Mouse (Mus musculus) limb, embryonic 15.5 days (tissue): ENCODE data around the gene Timmdc1. TPM values are rescaled to one million over a fixed set of nuclear protein-coding genes. Genes with fewer than 3 reads are reported as not detected.

Experiments
- ATAC-seq: fragments of 200-750 bp; cut with Nextera tagmentation; 2 replicates; pipeline ENCODE4 v1.8.0; 2017; ENCODE audit warnings: low read depth, moderate TSS enrichment; ENCODE audit not compliant: insufficient number of reproducible peaks, low FRiP score, low TSS enrichment
- H3K27ac ChIP-seq: fragments of 300-500 bp; sonication (generic); 2 replicates; pipeline ENCODE4 v1.5.1; 2015; ENCODE audit warnings: moderate library complexity, mild to moderate bottlenecking, inconsistent platforms
- H3K27me3 ChIP-seq: fragments of 300-500 bp; sonication (generic); 2 replicates; pipeline ENCODE4 v1.6.1; 2015; ENCODE audit warnings: inconsistent platforms
- H3K36me3 ChIP-seq: fragments of 300-500 bp; sonication (generic); 2 replicates; pipeline ENCODE4 v1.6.1; 2015; ENCODE audit warnings: inconsistent platforms
- H3K4me1 ChIP-seq: fragments of 300-500 bp; sonication (generic); 2 replicates; pipeline ENCODE4 v1.6.1; 2015; ENCODE audit warnings: inconsistent platforms
- H3K4me2 ChIP-seq: fragments of 300-500 bp; sonication (generic); 2 replicates; pipeline ENCODE4 v1.6.1; 2015; ENCODE audit warnings: mild to moderate bottlenecking, inconsistent platforms
- H3K4me3 ChIP-seq: fragments of 300-500 bp; sonication (generic); 2 replicates; pipeline ENCODE4 v1.5.1; 2015; ENCODE audit warnings: mild to moderate bottlenecking, inconsistent platforms
- H3K9ac ChIP-seq: fragments of 300-500 bp; sonication (generic); 2 replicates; pipeline ENCODE4 v1.6.1; 2015; ENCODE audit warnings: inconsistent platforms
- H3K9me3 ChIP-seq: fragments of 300-500 bp; sonication (generic); 2 replicates; pipeline ENCODE4 v1.6.1; 2016; ENCODE audit warnings: inconsistent platforms
- WGBS: fragments of 180-500 bp; shearing (Covaris S2); methylation state at CpG from one replicate; pipeline ENCODE4 v1.1.7; 2015; 5-methylcytosine and 5-hydroxymethylcytosine counted together
- polyA plus RNA-seq: library from polyadenylated mRNA; unstranded; fragments of >200 nt; fragmentation: Nextera tagmentation; extraction: Ambion mirVana; gene quantifications from 2 replicates; pipeline ENCODE4 v1.2.1, GENCODE M21; 2015

Timmdc1 gene
- polyA plus RNA-seq, 1 experiment from 2014 or later: 26.6 TPM

- Histone ChIP-seq H3K9me3 (no peaks in the 10 kb centered on the region), H3K4me3 (no peak overlapping the region), H3K27ac (no peak overlapping the region), H3K4me1 (no peaks in the 10 kb centered on the region), H3K36me3 (peaks cover 74% of the 10 kb centered on the region), H3K9ac (no peak overlapping the region), H3K4me2 (no peak overlapping the region), H3K27me3 (no peaks in the 10 kb centered on the region)
- 88% methylated on average over 12 of the region's 13 CpGs for WGBS
- no peak for ATAC-seq
These were observed 16.4 kb upstream of the Timmdc1 start for GRCm38 (mm10) chr16:38538716-38539380.

- peaks cover 72% of the 10 kb centered on the region for H3K36me3 ChIP-seq
- WGBS: 43% methylated on average over 8 of the region's 8 CpGs
- H3K27me3 ChIP-seq: no peaks in the 10 kb centered on the region
- H3K27ac ChIP-seq: no peak overlapping the region
- H3K4me3 ChIP-seq: no peak overlapping the region
- H3K4me1 ChIP-seq: no peaks in the 10 kb centered on the region
- H3K4me2 ChIP-seq: no peak overlapping the region
- H3K9me3 ChIP-seq: no peaks in the 10 kb centered on the region
- no peak for ATAC-seq
- no peak overlapping the region for H3K9ac ChIP-seq
These were observed 14.2 kb upstream of the Timmdc1 start for GRCm38 (mm10) chr16:38536544-38537146.

GRCm38 (mm10) chr16:38526264-38526663, 3.8 kb upstream of the Timmdc1 start:
- Histone ChIP-seq H3K4me1 (peaks cover 9% of the 10 kb centered on the region), H3K36me3 (peaks cover 56% of the 10 kb centered on the region), H3K27me3 (no peaks in the 10 kb centered on the region), H3K4me2 (no peak overlapping the region), H3K27ac (no peak overlapping the region), H3K4me3 (no peak overlapping the region), H3K9me3 (no peaks in the 10 kb centered on the region), H3K9ac (no peak overlapping the region)
- no peak for ATAC-seq
- 85% methylated on average over 6 of the region's 6 CpGs for WGBS

- Histone ChIP-seq H3K27me3 (no peaks in the 10 kb centered on the region), H3K4me1 (peaks cover 9% of the 10 kb centered on the region), H3K9ac (peak overlapping the region; percentile 2; the same call in 1 of the 2 replicates), H3K27ac (no peak overlapping the region), H3K36me3 (peaks cover 31% of the 10 kb centered on the region), H3K4me2 (peak overlapping the region; percentile 52), H3K9me3 (no peaks in the 10 kb centered on the region), H3K4me3 (peak overlapping the region; percentile 96)
- 29% methylated on average over 8 of the region's 8 CpGs for WGBS
- no peak for ATAC-seq
These were observed 1.1 kb downstream of the Timmdc1 start for GRCm38 (mm10) chr16:38521211-38521987.

DNA sequence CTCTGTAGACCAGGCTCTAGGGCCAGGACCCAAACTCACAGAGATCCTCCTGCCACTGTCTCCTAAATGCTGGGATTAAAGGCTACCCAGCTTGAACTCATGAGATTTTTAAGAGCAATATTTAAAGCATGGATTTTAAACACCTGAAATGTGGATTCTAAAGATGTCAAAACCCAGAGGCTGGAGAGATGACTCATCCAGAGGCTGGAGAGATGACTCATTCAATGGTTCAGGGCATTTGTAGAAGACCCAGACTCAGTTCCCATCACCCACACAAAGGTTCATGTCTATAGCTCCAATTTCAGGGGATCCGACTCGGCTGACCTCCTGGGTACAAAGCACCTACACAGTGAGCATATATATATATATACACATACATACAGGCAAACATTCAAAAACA, 3.3 kb downstream of the Timmdc1 start:
- Histone ChIP-seq H3K36me3 (peaks cover 22% of the 10 kb centered on the region), H3K4me2 (no peak overlapping the region), H3K27ac (no peak overlapping the region), H3K9me3 (no peaks in the 10 kb centered on the region), H3K27me3 (no peaks in the 10 kb centered on the region), H3K4me3 (no peak overlapping the region), H3K4me1 (peaks cover 9% of the 10 kb centered on the region), H3K9ac (no peak overlapping the region)
- 89% methylated on average over 2 of the region's 2 CpGs for WGBS
- ATAC-seq: no peak

DNA sequence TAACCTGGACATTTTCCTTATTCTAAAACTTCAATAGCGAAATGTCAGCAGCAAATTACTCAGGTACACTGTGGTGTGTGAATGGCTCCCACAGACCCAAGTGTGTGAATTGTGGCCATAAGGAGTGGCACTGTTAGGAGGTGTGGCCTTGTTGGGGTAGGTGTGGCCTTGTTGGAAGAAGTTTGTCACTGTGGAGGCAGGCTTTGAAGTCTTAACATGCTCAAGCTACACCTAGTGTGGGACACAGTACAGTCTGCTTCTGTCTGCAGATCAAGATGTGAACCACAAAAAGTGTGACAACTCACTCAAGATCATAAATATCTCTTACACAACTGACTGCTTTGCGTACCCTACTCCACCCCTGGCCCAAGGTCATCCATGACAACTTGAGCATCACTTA, 11.6 kb downstream of the Timmdc1 start:
- no peak overlapping the region for H3K27ac ChIP-seq
- H3K9me3 ChIP-seq: no peaks in the 10 kb centered on the region
- peaks cover 41% of the 10 kb centered on the region for H3K36me3 ChIP-seq
- no peaks in the 10 kb centered on the region for H3K4me1 ChIP-seq
- no peaks in the 10 kb centered on the region for H3K27me3 ChIP-seq
- ATAC-seq: no peak
- H3K4me3 ChIP-seq: no peak overlapping the region
- H3K4me2 ChIP-seq: no peak overlapping the region
- H3K9ac ChIP-seq: no peak overlapping the region
- 97% methylated on average over 2 of the region's 2 CpGs for WGBS

DNA sequence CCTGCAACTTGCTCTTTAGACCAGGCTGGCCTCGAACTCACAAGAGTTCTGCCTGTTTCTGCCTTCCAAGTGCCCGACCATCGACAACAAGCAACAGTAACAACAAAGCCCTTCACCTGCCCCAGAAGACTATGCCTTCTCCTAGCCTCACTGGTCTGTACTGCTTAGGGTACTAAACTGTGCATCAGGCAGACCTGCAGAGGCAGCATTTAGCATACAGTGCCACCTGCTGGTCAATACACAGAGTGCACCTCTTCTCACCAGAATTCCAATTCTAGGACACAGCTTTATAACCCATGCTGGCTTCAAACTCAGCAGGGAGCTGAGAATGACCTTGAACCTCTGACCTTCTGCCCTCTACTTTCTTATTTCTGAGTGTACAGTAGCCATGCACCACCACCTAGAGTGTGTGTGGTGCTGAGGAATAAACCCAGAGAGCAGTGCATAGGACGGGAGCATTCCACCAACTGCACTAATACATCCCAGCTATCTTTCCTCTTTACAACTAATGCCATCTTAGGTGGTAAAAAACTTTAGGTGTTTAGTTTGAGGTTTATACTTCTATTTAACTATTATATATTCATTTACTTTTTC, 16.3 kb downstream of the Timmdc1 start:
- H3K9me3 ChIP-seq: no peaks in the 10 kb centered on the region
- H3K36me3 ChIP-seq: peaks cover 57% of the 10 kb centered on the region
- no peak overlapping the region for H3K9ac ChIP-seq
- H3K4me3 ChIP-seq: no peak overlapping the region
- H3K27ac ChIP-seq: no peak overlapping the region
- H3K4me2 ChIP-seq: no peak overlapping the region
- 75% methylated on average over 4 of the region's 4 CpGs for WGBS
- no peaks in the 10 kb centered on the region for H3K27me3 ChIP-seq
- H3K4me1 ChIP-seq: no peaks in the 10 kb centered on the region
- ATAC-seq: 0 out of 2 replicates have a peak, but pooled peaks have one; percentile 61

- Histone ChIP-seq H3K27me3 (no peaks in the 10 kb centered on the region), H3K36me3 (peaks cover 60% of the 10 kb centered on the region), H3K9me3 (no peaks in the 10 kb centered on the region), H3K27ac (no peak overlapping the region), H3K9ac (no peak overlapping the region), H3K4me1 (no peaks in the 10 kb centered on the region), H3K4me2 (no peak overlapping the region), H3K4me3 (no peak overlapping the region)
- no peak for ATAC-seq
- WGBS: 92% methylated on average over 4 of the region's 4 CpGs
These were observed 18.9 kb downstream of the Timmdc1 start for GRCm38 (mm10) chr16:38503528-38503927.

DNA sequence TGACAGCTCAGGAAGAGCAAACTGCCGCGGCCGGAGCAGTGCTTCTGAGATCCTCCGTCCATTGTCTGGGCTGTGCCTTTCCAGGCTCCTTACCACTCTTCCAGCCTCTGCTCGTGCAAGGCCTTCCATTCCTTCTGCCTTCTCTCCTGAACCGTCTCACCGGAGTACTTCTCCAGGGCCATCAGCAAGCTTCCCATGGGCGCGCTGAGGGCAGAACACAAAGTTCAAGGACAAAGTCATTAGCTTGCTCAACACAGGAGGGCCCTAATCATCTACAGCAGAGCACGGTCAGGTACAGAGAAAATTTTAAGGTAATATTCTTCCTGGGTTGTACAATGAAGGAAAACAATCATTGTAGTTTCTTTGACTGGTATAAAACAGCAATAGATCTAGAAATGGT, 20.0 kb downstream of the Timmdc1 start:
- ATAC-seq: no peak
- Histone ChIP-seq H3K36me3 (peaks cover 61% of the 10 kb centered on the region), H3K4me1 (no peaks in the 10 kb centered on the region), H3K9me3 (no peaks in the 10 kb centered on the region), H3K4me2 (no peak overlapping the region), H3K27me3 (no peaks in the 10 kb centered on the region), H3K9ac (no peak overlapping the region), H3K27ac (no peak overlapping the region), H3K4me3 (no peak overlapping the region)
- WGBS: 90% methylated on average over 10 of the region's 10 CpGs

DNA sequence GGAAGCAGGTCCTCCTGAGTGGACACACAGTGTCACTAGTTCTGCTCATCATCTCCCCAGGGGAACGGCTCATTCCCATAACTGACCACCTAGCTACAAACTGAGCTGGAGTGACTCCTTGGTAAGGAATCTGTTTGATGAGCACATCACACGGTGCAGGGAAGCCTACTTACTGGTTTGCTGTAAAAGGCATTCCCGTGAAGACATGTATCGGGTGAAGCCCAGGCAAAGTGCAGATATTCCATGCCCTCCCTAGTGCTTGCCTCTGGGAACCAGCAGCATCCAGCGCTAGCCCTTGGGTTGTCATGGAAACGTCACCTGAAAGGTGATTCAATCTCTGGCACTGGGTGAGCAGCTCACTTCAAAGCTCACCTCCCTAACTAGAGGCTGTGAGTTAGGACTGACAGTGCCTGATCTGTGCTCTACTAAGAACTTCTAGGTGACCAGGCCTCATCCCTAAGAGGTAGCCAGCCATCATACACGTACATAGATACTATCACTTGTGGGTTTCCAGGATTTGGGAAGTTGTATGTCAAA, 25.8 kb downstream of the Timmdc1 start:
- H3K4me1 ChIP-seq: no peaks in the 10 kb centered on the region
- no peaks in the 10 kb centered on the region for H3K9me3 ChIP-seq
- H3K4me2 ChIP-seq: no peak overlapping the region
- no peak overlapping the region for H3K4me3 ChIP-seq
- WGBS: 79% methylated on average over 7 of the region's 7 CpGs
- H3K27ac ChIP-seq: no peak overlapping the region
- H3K9ac ChIP-seq: no peak overlapping the region
- no peak for ATAC-seq
- H3K27me3 ChIP-seq: no peaks in the 10 kb centered on the region
- H3K36me3 ChIP-seq: peaks cover 34% of the 10 kb centered on the region

- Histone ChIP-seq H3K4me3 (no peak overlapping the region), H3K9ac (no peak overlapping the region), H3K36me3 (peaks cover 19% of the 10 kb centered on the region), H3K27me3 (no peaks in the 10 kb centered on the region), H3K27ac (no peak overlapping the region), H3K9me3 (no peaks in the 10 kb centered on the region), H3K4me1 (no peaks in the 10 kb centered on the region), H3K4me2 (no peak overlapping the region)
- 78% methylated on average over 10 of the region's 10 CpGs for WGBS
- ATAC-seq: no peak
These were observed 28.6 kb downstream of the Timmdc1 start for GRCm38 (mm10) chr16:38493890-38494289.
